Comparison of ENCODE assay signal across 27 mouse cellular contexts in the genomic region with DNA sequence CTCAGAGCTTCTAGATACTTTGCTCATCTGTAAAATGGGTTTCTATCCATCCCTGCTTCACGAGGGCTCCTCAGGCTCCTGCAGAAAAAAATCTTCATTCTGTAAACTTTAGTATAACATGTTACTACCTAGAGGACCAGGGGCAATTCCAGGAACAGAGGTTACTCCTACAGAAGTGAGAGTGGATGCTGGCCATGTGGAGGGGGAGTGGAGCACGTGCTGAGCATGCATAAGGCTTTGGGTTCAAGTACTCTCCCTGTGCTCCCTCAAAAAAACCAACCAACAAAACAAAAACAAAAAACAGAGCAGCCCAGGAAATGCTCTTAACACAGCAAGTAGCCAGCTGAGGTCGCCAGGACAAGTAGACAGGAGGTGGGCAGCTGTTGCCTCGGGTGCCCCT. TPM values are rescaled to one million over a fixed set of nuclear protein-coding genes. Genes with fewer than 3 reads are reported as not detected.
DNase-seq lines count a peak whose midpoint lies in the region; ATAC-seq and TF ChIP-seq lines count a peak whose summit lies in the region.
"Had no signal": no experiment of that assay in that cellular context is flagged by ENCODE, and none has a peak within 500 bp of the region (broad histone marks: within the 10 kb centered on the region; RNA-seq: fewer than 3 reads in every experiment).

No protein-coding gene starts in this region.

- H3K4me1 ChIP-seq in kidney, embryonic 15.5 days: peaks cover 86% of the 10 kb centered on the region
- H3K4me1 ChIP-seq in brown adipose tissue, adult 24 weeks (ENCODE audit: control insufficient read depth, insufficient read depth, insufficient read length, low read length): peaks cover 50% of the 10 kb centered on the region

- TF ChIP-seq POLR2A in myocyte (IDR thresholded peaks at IDR 0.05; ENCODE audit: insufficient read length, low read depth): no peak

- 49% methylated on average over 4 of the region's 4 CpGs for WGBS in kidney, embryonic 15.5 days

- H3K27me3 ChIP-seq in kidney, embryonic 15.5 days: no peaks in the 10 kb centered on the region
- H3K27me3 ChIP-seq in myocyte (ENCODE audit: control insufficient read depth, insufficient read depth, insufficient read length): no peaks in the 10 kb centered on the region
- H3K27me3 ChIP-seq: embryonic facial prominence, embryonic 13.5 days; heart, embryonic 12.5 days; heart, embryonic 15.5 days had no signal

- no peak overlapping the region for H3K9ac ChIP-seq in kidney, embryonic 15.5 days
- H3K9ac ChIP-seq: embryonic facial prominence, embryonic 13.5 days; forebrain, embryonic 12.5 days; forebrain, embryonic 15.5 days; heart, embryonic 12.5 days; heart, embryonic 15.5 days; hindbrain, embryonic 13.5 days had no signal

- intact Hi-C loops in gastrocnemius, adult 2 months (cut with DNase I): no loop called here

- no peak overlapping the region for H3K4me3 ChIP-seq in gastrocnemius, adult 2 months
- H3K4me3 ChIP-seq in kidney, embryonic 15.5 days (replicated peaks): no peak overlapping the region
- no peak overlapping the region for H3K4me3 ChIP-seq in brown adipose tissue, adult 24 weeks (ENCODE audit: insufficient read depth, low read depth, low read length)
- H3K4me3 ChIP-seq in myocyte: no peak overlapping the region
- H3K4me3 ChIP-seq: embryonic facial prominence, embryonic 10.5 days; embryonic facial prominence, embryonic 13.5 days; erythroblast, embryonic 14.5 days; forebrain, embryonic 12.5 days; forebrain, embryonic 15.5 days; heart, embryonic 12.5 days; heart, embryonic 15.5 days; hindbrain, embryonic 10.5 days; hindbrain, embryonic 13.5 days had no signal

- no peak for DNase-seq in gastrocnemius, adult 2 months
- DNase-seq in gastrocnemius, postnatal 4 days (ENCODE audit: low spot score in 2 of 2): no peak
- no peak for DNase-seq in kidney, adult 18-20 months
- no peak for DNase-seq in retina, embryonic 14.5 days (ENCODE audit: low spot score)
- no peak for DNase-seq in thymus, postnatal 0 days (ENCODE audit: low spot score)
- DNase-seq: adrenal gland, adult 8-10 months; cerebellum, adult 11 months; cerebellum, adult 2 months; cerebellum, adult 9-11 months; cerebellum, postnatal 25 days had no signal

- no peak for ATAC-seq in kidney, embryonic 15.5 days (replicated peaks; ENCODE audit: low FRiP score)
- ATAC-seq: activated CD4-positive, CD25-positive, alpha-beta regulatory T cell, adult 4 months; forebrain, embryonic 15.5 days; hindbrain, postnatal 0 days; inflammation-experienced regulatory T-cells, adult 6 months had no signal

- no peaks in the 10 kb centered on the region for H3K9me3 ChIP-seq in kidney, embryonic 15.5 days (replicated peaks)
- H3K9me3 ChIP-seq: embryonic facial prominence, embryonic 10.5 days; embryonic facial prominence, embryonic 13.5 days; forebrain, embryonic 12.5 days; forebrain, embryonic 15.5 days; heart, embryonic 12.5 days; heart, embryonic 15.5 days; hindbrain, embryonic 10.5 days; hindbrain, embryonic 13.5 days had no signal

- H3K79me2 ChIP-seq in myocyte (ENCODE audit: control insufficient read depth, insufficient read depth): no peaks in the 10 kb centered on the region

- TF ChIP-seq CTCF in gastrocnemius, adult 2 months (IDR thresholded peaks at IDR 0.05): no peak

- H3K4me2 ChIP-seq in kidney, embryonic 15.5 days: no peak overlapping the region
- H3K4me2 ChIP-seq in myocyte (ENCODE audit: low read depth): peak overlapping the region; percentile 98
- H3K4me2 ChIP-seq: embryonic facial prominence, embryonic 13.5 days; forebrain, embryonic 12.5 days; forebrain, embryonic 15.5 days; heart, embryonic 15.5 days; hindbrain, embryonic 13.5 days had no signal

- peak overlapping the region; percentile 97 for H3K27ac ChIP-seq in gastrocnemius, adult 2 months
- H3K27ac ChIP-seq in kidney, embryonic 15.5 days: peak overlapping the region; percentile 100
- peak overlapping the region; percentile 43 for H3K27ac ChIP-seq in brown adipose tissue, adult 24 weeks (replicated peaks; ENCODE audit: low read depth, low read length)
- H3K27ac ChIP-seq: embryonic facial prominence, embryonic 13.5 days; forebrain, embryonic 12.5 days; forebrain, embryonic 15.5 days; heart, embryonic 15.5 days; hindbrain, embryonic 10.5 days; hindbrain, embryonic 13.5 days; hindbrain, postnatal 0 days had no signal

- H3K36me3 ChIP-seq in kidney, embryonic 15.5 days: no peaks in the 10 kb centered on the region
- no peaks in the 10 kb centered on the region for H3K36me3 ChIP-seq in myocyte (ENCODE audit: control insufficient read depth, insufficient read depth)
- H3K36me3 ChIP-seq: embryonic facial prominence, embryonic 10.5 days; embryonic facial prominence, embryonic 13.5 days; forebrain, embryonic 12.5 days; forebrain, embryonic 15.5 days; heart, embryonic 12.5 days; heart, embryonic 15.5 days; hindbrain, embryonic 10.5 days; hindbrain, embryonic 13.5 days had no signal

- H3ac ChIP-seq in myocyte (ENCODE audit: control insufficient read depth, insufficient read length): no peak overlapping the region

TF ChIP-seq in myocyte, 11 proteins besides CTCF, POLR2A, EP300 and RAD21:
- TF ChIP-seq CEBPB (IDR thresholded peaks at IDR 0.05; ENCODE audit: insufficient read depth, poor library complexity, severe bottlenecking) (no peak), MAX (IDR thresholded peaks at IDR 0.05; ENCODE audit: low read depth) (no peak), MYOG (IDR thresholded peaks at IDR 0.05; ENCODE audit: control insufficient read depth in 1 of 3, insufficient read depth in 1 of 3, insufficient read length in 2 of 3, low read depth in 2 of 3) (peak in 1 of 3 experiments; percentile 30), TCF3 (IDR thresholded peaks at IDR 0.05; ENCODE audit: insufficient read length, low read depth) (no peak)

RNA-seq across cellular contexts. Expression of gene Sema4c, which starts 5.5 kb away (rescaled TPM):
- 10 to 100 TPM in 1 of 2 experiments, 1 to 10 TPM in 1; 6.8 to 10.0 TPM for total RNA-seq in gastrocnemius, adult 2 months (2021)
- 10 to 100 TPM; 26.0 to 27.1 TPM for total RNA-seq in gastrocnemius, postnatal 4 days (2021)
- 19.3 and 23.3 TPM in 2 replicates for polyA plus RNA-seq in kidney, embryonic 15.5 days (2015; fragmentation: Nextera tagmentation; extraction: Ambion mirVana)
- polyA plus RNA-seq in brown adipose tissue, adult 24 weeks (2012; ENCODE audit: insufficient read depth, insufficient read length, missing spikeins): 4.1 and 6.7 TPM in 2 replicates
- 30.7 TPM for polyA plus RNA-seq in myocyte (2012; fragmentation: generic; extraction: Trizol)
- polyA plus RNA-seq in thymus, postnatal 0 days (2015; fragmentation: Nextera tagmentation; extraction: Ambion mirVana): 5.5 and 6.0 TPM in 2 replicates

RNA-seq across cellular contexts. Expression of gene Ankrd39, which starts 16.4 kb away (rescaled TPM):
- total RNA-seq in gastrocnemius, adult 2 months (2021): 1 to 10 TPM; 7.2 to 9.3 TPM
- 10 to 100 TPM; 13.0 to 13.8 TPM for total RNA-seq in gastrocnemius, postnatal 4 days (2021)
- 26.2 and 26.3 TPM in 2 replicates for polyA plus RNA-seq in kidney, embryonic 15.5 days (2015; fragmentation: Nextera tagmentation; extraction: Ambion mirVana)
- polyA plus RNA-seq in brown adipose tissue, adult 24 weeks (2012; ENCODE audit: insufficient read depth, insufficient read length, missing spikeins): 5.0 and 8.4 TPM in 2 replicates
- 17.9 TPM for polyA plus RNA-seq in myocyte (2012; fragmentation: generic; extraction: Trizol)
- polyA plus RNA-seq in thymus, postnatal 0 days (2015; fragmentation: Nextera tagmentation; extraction: Ambion mirVana): 20.0 and 22.7 TPM in 2 replicates

RNA-seq across cellular contexts. Expression of gene Gm42417, which starts 24.4 kb away (rescaled TPM):
- total RNA-seq in gastrocnemius, adult 2 months (2021): 1,000 to 10,000 TPM in 1 of 2 experiments, 100 to 1,000 TPM in 1; 819 to 1,877 TPM
- total RNA-seq in gastrocnemius, postnatal 4 days (2021): 10 to 100 TPM; 40.6 to 50.4 TPM
- polyA plus RNA-seq in kidney, embryonic 15.5 days (2015; fragmentation: Nextera tagmentation; extraction: Ambion mirVana): 0.32 and 0.75 TPM in 2 replicates
- polyA plus RNA-seq in brown adipose tissue, adult 24 weeks (2012; ENCODE audit: insufficient read depth, insufficient read length, missing spikeins): 4.1 and 7.8 TPM in 2 replicates
- 0.13 TPM for polyA plus RNA-seq in myocyte (2012; fragmentation: generic; extraction: Trizol)
- 0.26 and 0.60 TPM in 2 replicates for polyA plus RNA-seq in thymus, postnatal 0 days (2015; fragmentation: Nextera tagmentation; extraction: Ambion mirVana)
- total RNA-seq: adrenal gland, adult 8-10 months; common myeloid progenitor, adult 5-6 weeks; ES-E14; hindbrain, postnatal 0 days had no signal
- polyA plus RNA-seq: embryonic facial prominence, embryonic 13.5 days; erythroblast, embryonic 14.5 days; forebrain, embryonic 15.5 days; heart, embryonic 15.5 days; hindbrain, embryonic 13.5 days; hindbrain, postnatal 0 days had no signal

RNA-seq across cellular contexts. Expression of gene Ankrd23, which starts 26.9 kb away (rescaled TPM):
- total RNA-seq in gastrocnemius, adult 2 months (2021): 1,000 to 10,000 TPM; 1,971 to 4,216 TPM
- total RNA-seq in gastrocnemius, postnatal 4 days (2021): 100 to 1,000 TPM; 129 to 140 TPM
- polyA plus RNA-seq in kidney, embryonic 15.5 days (2015; fragmentation: Nextera tagmentation; extraction: Ambion mirVana): 21.8 and 22.1 TPM in 2 replicates
- polyA plus RNA-seq in brown adipose tissue, adult 24 weeks (2012; ENCODE audit: insufficient read depth, insufficient read length, missing spikeins): 17.9 and 25.2 TPM in 2 replicates
- polyA plus RNA-seq in myocyte (2012; fragmentation: generic; extraction: Trizol): 78.6 TPM
- polyA plus RNA-seq in thymus, postnatal 0 days (2015; fragmentation: Nextera tagmentation; extraction: Ambion mirVana): 10.0 and 12.0 TPM in 2 replicates

RNA-seq across cellular contexts. Expression of gene Cnnm3, which starts 52.0 kb away (rescaled TPM):
- total RNA-seq in gastrocnemius, adult 2 months (2021): 10 to 100 TPM in 1 of 2 experiments, 1 to 10 TPM in 1; 9.7 to 12.0 TPM
- 10 to 100 TPM; 25.3 to 26.6 TPM for total RNA-seq in gastrocnemius, postnatal 4 days (2021)
- 3.7 and 4.0 TPM in 2 replicates for polyA plus RNA-seq in kidney, embryonic 15.5 days (2015; fragmentation: Nextera tagmentation; extraction: Ambion mirVana)
- 7.2 and 7.3 TPM in 2 replicates for polyA plus RNA-seq in brown adipose tissue, adult 24 weeks (2012; ENCODE audit: insufficient read depth, insufficient read length, missing spikeins)
- polyA plus RNA-seq in myocyte (2012; fragmentation: generic; extraction: Trizol): 10.2 TPM
- polyA plus RNA-seq in thymus, postnatal 0 days (2015; fragmentation: Nextera tagmentation; extraction: Ambion mirVana): 3.3 and 3.8 TPM in 2 replicates

Comparison
In these comparisons a context has a peak if more than half of its experiments do, and no peak if none do; other contexts are left out.
1. H3K27ac ChIP-seq: peak in every context shown above with its lines; median percentile 100 in kidney, embryonic 15.5 days; 97 in gastrocnemius, adult 2 months; 43 in brown adipose tissue, adult 24 weeks.